Mouse (Mus musculus) heart, postnatal 14 days (tissue): ENCODE data around the gene Zfp78. TPM values are rescaled to one million over a fixed set of nuclear protein-coding genes. Genes with fewer than 3 reads are reported as not detected.
A peak's percentile ranks its signal among the peaks of the same experiment; 100 is the strongest.

Source experiments
- DNase-seq, 2 experiments: peaks; one replicate each; pipeline ENCODE4 v3.0.0; 2021 to 2022
- intact Hi-C: fragments of 180-260 bp; cut with DNase I; formaldehyde crosslinking; loops from one replicate; pipeline ENCODE4 v1.15.1; 2025
- total RNA-seq, 2 experiments: library from RNA; stranded (reverse); gene quantifications; 2 replicates each; pipeline ENCODE4 v1.2.3; 2021

Zfp78 gene
- total RNA-seq, 2 experiments from 2014 or later: 2.2 to 2.4 TPM

- intact Hi-C loops: loop anchor here (2.0 kb wide), 1 partner anchor 20 kb away; the partner anchor contains the start of gene Zfp78
- DNase-seq: peak; percentile 91 to 95
Observed at GRCm38 (mm10) chr7:6383044-6383455, 20.0 kb downstream of the Zfp78 start, which contains the start of gene Zfp28. Zfp28 (plus strand) TSS chr7:6383295.

GRCm38 (mm10) chr7:6384011-6384410 lies 20.9 kb downstream of the Zfp78 start:
- intact Hi-C loops: no loop called here
- no peak for DNase-seq

GRCm38 (mm10) chr7:6386995-6387394 lies 23.9 kb downstream of the Zfp78 start:
- peak; percentile 29 to 53 for DNase-seq
- intact Hi-C loops: no loop called here

DNA sequence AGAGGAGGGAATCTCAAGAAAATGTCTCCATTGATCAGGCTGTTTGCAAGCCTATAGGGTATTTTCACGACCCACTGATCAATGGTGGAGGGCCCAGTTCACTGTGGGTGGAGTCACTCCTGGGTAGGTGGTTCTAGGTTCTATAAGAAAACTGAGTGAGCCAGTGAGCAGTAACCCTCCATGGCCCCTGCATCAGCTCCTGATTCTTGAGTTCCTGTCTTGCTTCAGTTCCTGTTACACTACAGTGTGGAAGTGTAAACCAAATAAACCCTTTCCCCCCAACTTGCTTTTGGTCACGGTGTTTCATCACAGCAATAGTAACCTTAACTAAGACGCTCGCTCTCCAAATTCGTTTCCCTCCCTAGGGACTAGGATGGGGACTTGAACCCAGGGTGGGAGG lies 25.9 kb downstream of the Zfp78 start:
- intact Hi-C loops: no loop called here

GRCm38 (mm10) chr7:6389449-6389848 lies 26.4 kb downstream of the Zfp78 start:
- no peak for DNase-seq
- intact Hi-C loops: no loop called here

More for the DNA sequence above, 25.9 kb downstream of the Zfp78 start:
- DNase-seq: no peak

- intact Hi-C loops: no loop called here
- DNase-seq: peak; percentile 13 to 38
Observed at GRCm38 (mm10) chr7:6397996-6398975, 35.2 kb downstream of the Zfp78 start, which contains the start of gene Smim17. Smim17 (plus strand) TSS chr7:6398715.

GRCm38 (mm10) chr7:6410043-6410442 lies 47.0 kb downstream of the Zfp78 start, which contains the start of gene Gm20715:
Gm20715 (plus strand) TSS chr7:6410277.
- intact Hi-C loops: loop anchor here (10.0 kb wide), 1 partner anchor 45 kb away; the partner anchor contains the start of gene Zfp78
- peak; percentile 95 to 97 for DNase-seq

DNA sequence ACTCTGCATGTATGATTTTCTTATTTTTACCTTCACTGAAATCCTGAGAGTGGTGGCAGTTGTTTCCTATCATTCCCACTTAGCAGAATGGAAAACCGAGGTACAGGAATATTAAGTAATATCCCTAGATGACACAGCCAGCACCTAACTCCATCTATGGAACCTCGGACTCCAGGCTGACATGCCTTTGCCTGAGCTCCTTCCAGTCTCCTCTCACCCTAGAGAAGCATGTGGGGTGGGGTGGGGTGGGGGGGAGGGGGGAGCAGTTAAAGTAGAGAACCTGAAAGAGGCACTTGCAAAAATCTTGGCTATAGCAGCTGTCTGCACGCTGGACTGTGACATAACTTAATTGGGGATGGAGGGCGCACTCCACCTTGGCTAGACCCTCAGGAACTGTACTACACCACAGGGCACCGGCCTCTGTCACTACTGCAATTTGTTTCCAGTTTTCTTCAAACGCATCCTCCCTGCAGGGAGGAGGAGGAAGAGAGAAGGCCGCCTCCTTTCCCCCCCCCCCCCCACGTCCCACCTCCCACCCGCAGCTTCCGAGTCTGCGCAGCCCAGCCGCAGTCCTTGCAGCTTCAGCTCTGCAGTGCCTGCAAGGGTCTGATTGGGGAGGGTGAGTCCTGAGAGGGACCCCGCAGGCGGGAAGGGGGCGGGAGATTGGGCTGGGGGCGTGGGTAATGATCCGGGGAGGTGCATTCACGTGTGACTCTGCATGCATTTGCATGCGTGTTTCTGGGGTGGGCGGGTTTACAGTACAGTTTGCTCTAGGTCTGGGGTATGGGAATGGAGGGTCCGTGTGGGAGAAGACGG lies 51.8 kb downstream of the Zfp78 start:
- intact Hi-C loops: loop anchor here (10.0 kb wide), 1 partner anchor 50 kb away; the partner anchor contains the start of gene Zfp78
- DNase-seq: no peak

- intact Hi-C loops: loop anchor here (10.0 kb wide), 1 partner anchor 51 kb away; the partner anchor contains the start of gene Zfp78
- no peak for DNase-seq
Observed at GRCm38 (mm10) chr7:6415442-6415787, 52.3 kb downstream of the Zfp78 start.

GRCm38 (mm10) chr7:6419894-6420293 lies 56.8 kb downstream of the Zfp78 start:
- DNase-seq: no peak
- intact Hi-C loops: loop anchor here (10.0 kb wide), 1 partner anchor 55 kb away; the partner anchor contains the start of gene Zfp78

DNA sequence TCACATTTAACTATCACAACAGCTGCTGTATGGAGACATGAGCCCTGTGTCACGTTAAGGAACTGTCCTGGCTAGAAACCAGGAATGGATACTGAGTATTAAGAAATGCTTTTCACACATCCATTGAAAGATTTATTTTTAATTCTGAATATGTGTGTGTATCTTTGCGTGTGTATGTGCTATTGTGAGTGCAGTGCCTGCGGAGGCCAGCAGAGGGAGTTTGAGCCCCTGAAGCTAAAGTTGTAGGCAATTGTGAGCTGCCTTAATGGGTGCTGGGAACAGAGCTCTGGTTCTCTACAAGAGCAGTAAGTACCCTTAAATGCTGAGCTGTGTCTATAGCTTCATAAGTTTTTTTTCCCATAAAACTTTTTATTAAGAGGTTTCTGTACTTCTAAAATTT lies 66.3 kb downstream of the Zfp78 start:
- no peak for DNase-seq
- intact Hi-C loops: no loop called here

DNA sequence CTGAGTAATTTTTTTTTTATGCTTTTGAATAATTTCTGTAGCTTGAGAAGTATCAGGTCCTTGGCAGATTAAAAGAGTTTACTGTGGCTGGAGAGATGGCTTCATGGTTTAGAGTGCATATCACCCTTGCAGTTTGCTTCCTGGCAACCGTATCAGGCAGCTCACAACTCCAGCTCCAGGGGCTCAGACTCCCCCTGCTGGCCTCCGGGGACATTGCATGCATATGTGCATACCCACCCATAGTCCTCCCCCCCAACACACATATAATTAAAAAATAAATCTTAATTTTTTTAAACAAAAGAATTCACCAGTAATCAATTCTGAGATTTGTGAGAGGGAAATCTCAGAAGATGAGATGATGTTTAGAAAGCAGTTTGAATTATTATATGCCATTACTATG lies 67.3 kb downstream of the Zfp78 start:
- intact Hi-C loops: loop anchor here (2.0 kb wide), 1 partner anchor 72 kb away; no protein-coding TSS in a partner anchor
- DNase-seq: peak; percentile 13 to 28

Other genes starting within 250 kb of the Zfp78 start
- gene Zfp787, start 207.3 kb upstream of the Zfp78 start, total RNA-seq: 10 to 100 TPM; 37.8 to 38.9 TPM
- 10 to 100 TPM; 10.3 to 11.5 TPM for gene Zfp444, start 191.1 kb upstream of the Zfp78 start, total RNA-seq
- not detected for gene Galp, start 166.2 kb upstream of the Zfp78 start, total RNA-seq
- gene Zscan5b, start 141.0 kb upstream of the Zfp78 start, total RNA-seq: not detected
- not detected for gene Epp13, start 110.6 kb upstream of the Zfp78 start, total RNA-seq
- gene Zfp667, start 76.7 kb upstream of the Zfp78 start, total RNA-seq: 1 to 10 TPM; 3.2 to 3.5 TPM
- gene Zfp583, start 32.0 kb upstream of the Zfp78 start, total RNA-seq: 1 to 10 TPM; 1.0 to 1.5 TPM
- gene Gm3854, start 19.5 kb upstream of the Zfp78 start, total RNA-seq: under 1 TPM; 0.22 to 0.32 TPM
- 1 to 10 TPM; 2.6 to 3.2 TPM for gene Zfp28, start 20.0 kb downstream of the Zfp78 start, total RNA-seq
- gene Smim17, start 35.4 kb downstream of the Zfp78 start, total RNA-seq: not detected
- not detected for gene Gm20715, start 47.0 kb downstream of the Zfp78 start, total RNA-seq
- not detected for gene Olfr1344, start 75.4 kb downstream of the Zfp78 start, total RNA-seq
- not detected for gene Olfr1336, start 92.9 kb downstream of the Zfp78 start, total RNA-seq
- gene Olfr1346, start 103.8 kb downstream of the Zfp78 start, total RNA-seq: not detected
- gene Olfr5, start 123.7 kb downstream of the Zfp78 start, total RNA-seq: not detected
- not detected for gene Olfr1347, start 136.5 kb downstream of the Zfp78 start, total RNA-seq
- not detected for gene Olfr1348, start 145.5 kb downstream of the Zfp78 start, total RNA-seq
- not detected for gene Olfr1349, start 159.7 kb downstream of the Zfp78 start, total RNA-seq
- gene Olfr1350, start 201.6 kb downstream of the Zfp78 start, total RNA-seq: not detected